Mouse (Mus musculus) intestine, embryonic 14.5 days (tissue): ENCODE measurements at regions not wholly inside any gene's neighbourhood (a gene's known extent, or its start where the extent isn't known, plus 50 kb on each side); places are given as distances from the start of the nearest gene placed in this dataset.

Experiments used
- ATAC-seq: fragments of 200-750 bp; cut with Nextera tagmentation; replicated peaks from 2 replicates; pipeline ENCODE4 v1.8.0; 2017; ENCODE audit warnings: low read depth, moderate number of reproducible peaks, moderate TSS enrichment, moderate library complexity; ENCODE audit not compliant: low FRiP score, low TSS enrichment
- DNase-seq: peaks from one replicate; pipeline ENCODE4 v3.0.0-alpha.2; 2018; ENCODE audit warnings: low spot score
- H3K27ac ChIP-seq: fragments of 300-500 bp; sonication (generic); 2 replicates; pipeline ENCODE4 v1.5.1; 2014; ENCODE audit warnings: low read depth, mild to moderate bottlenecking, control low read depth
- H3K27me3 ChIP-seq: fragments of 300-500 bp; sonication (generic); replicated peaks from 2 replicates; pipeline ENCODE4 v1.6.1; 2014; ENCODE audit warnings: low read length, control low read depth; ENCODE audit not compliant: control insufficient read depth, insufficient read depth
- H3K36me3 ChIP-seq: fragments of 300-500 bp; sonication (generic); 2 replicates; pipeline ENCODE4 v1.6.1; 2014; ENCODE audit warnings: low read length, control low read depth; ENCODE audit not compliant: control insufficient read depth, insufficient read depth
- H3K4me1 ChIP-seq: fragments of 300-500 bp; sonication (generic); replicated peaks from 2 replicates; pipeline ENCODE4 v1.6.1; 2014; ENCODE audit warnings: low read length, control low read depth, mixed read lengths; ENCODE audit not compliant: control insufficient read depth, insufficient read depth
- H3K4me2 ChIP-seq: fragments of 300-500 bp; sonication (generic); 2 replicates; pipeline ENCODE4 v1.6.1; 2014; ENCODE audit warnings: low read length
- H3K4me3 ChIP-seq: fragments of 300-500 bp; sonication (generic); 2 replicates; pipeline ENCODE4 v1.5.1; 2014; ENCODE audit warnings: low read depth, low read length, control low read depth, mixed read lengths
- H3K9ac ChIP-seq: fragments of 300-500 bp; sonication (generic); 2 replicates; pipeline ENCODE4 v1.6.1; 2014; ENCODE audit warnings: mild to moderate bottlenecking, low read length
- H3K9me3 ChIP-seq: fragments of 300-500 bp; sonication (generic); 2 replicates; pipeline ENCODE4 v1.6.1; 2016; ENCODE audit warnings: low read length, control low read depth; ENCODE audit not compliant: control insufficient read depth
- WGBS: fragments of 180-500 bp; shearing (Covaris S2); extraction: QIAGEN DNeasy Blood & Tissue Kit; methylation state at CpG from one replicate; pipeline ENCODE4 v1.1.7; 2014; 5-methylcytosine and 5-hydroxymethylcytosine counted together

- ATAC-seq (no peak), DNase-seq (no peak)
- Histone ChIP-seq H3K4me2 (no peak overlapping the region), H3K9me3 (no peaks in the 10 kb centered on the region), H3K27ac (no peak overlapping the region), H3K36me3 (no peaks in the 10 kb centered on the region), H3K4me3 (no peak overlapping the region), H3K4me1 (no peaks in the 10 kb centered on the region), H3K9ac (no peak overlapping the region), H3K27me3 (no peaks in the 10 kb centered on the region)
Observed at GRCm38 (mm10) chr9:32923925-32924324, 287.9 kb downstream of the Ets1 start.

GRCm38 (mm10) chr9:32924333-32924886 lies 288.4 kb downstream of the Ets1 start:
- no peaks in the 10 kb centered on the region for H3K27me3 ChIP-seq
- DNase-seq (no peak), ATAC-seq (no peak)
- no peak overlapping the region for H3K4me3 ChIP-seq
- no peaks in the 10 kb centered on the region for H3K9me3 ChIP-seq
- no peak overlapping the region for H3K27ac ChIP-seq
- H3K36me3 ChIP-seq = no peaks in the 10 kb centered on the region
- H3K4me2 ChIP-seq = no peak overlapping the region
- no peaks in the 10 kb centered on the region for H3K4me1 ChIP-seq
- no peak overlapping the region for H3K9ac ChIP-seq
- 92% methylated on average over 7 of the region's 7 CpGs for WGBS

- no peak overlapping the region for H3K4me2 ChIP-seq
- no peaks in the 10 kb centered on the region for H3K4me1 ChIP-seq
- 87% methylated on average over 6 of the region's 6 CpGs for WGBS
- DNase-seq (no peak), ATAC-seq (no peak)
- no peak overlapping the region for H3K4me3 ChIP-seq
- H3K27me3 ChIP-seq = no peaks in the 10 kb centered on the region
- H3K36me3 ChIP-seq = no peaks in the 10 kb centered on the region
- H3K9me3 ChIP-seq = no peaks in the 10 kb centered on the region
- H3K27ac ChIP-seq = no peak overlapping the region
- H3K9ac ChIP-seq = no peak overlapping the region
Observed at GRCm38 (mm10) chr9:32925036-32925435, 289.0 kb downstream of the Ets1 start.

- Histone ChIP-seq H3K27ac (no peak overlapping the region), H3K4me1 (peaks cover under 1% of the 10 kb centered on the region; the same call in 1 of the 2 replicates), H3K9ac (no peak overlapping the region), H3K4me2 (no peak overlapping the region), H3K36me3 (no peaks in the 10 kb centered on the region), H3K27me3 (no peaks in the 10 kb centered on the region), H3K9me3 (no peaks in the 10 kb centered on the region), H3K4me3 (no peak overlapping the region)
- ATAC-seq (no peak), DNase-seq (no peak)
- 74% methylated on average over 12 of the region's 12 CpGs for WGBS
Observed at GRCm38 (mm10) chr9:32925720-32926595, 289.9 kb downstream of the Ets1 start.

- Histone ChIP-seq H3K4me1 (peaks cover 11% of the 10 kb centered on the region; the same call in 1 of the 2 replicates), H3K27me3 (no peaks in the 10 kb centered on the region), H3K4me3 (no peak overlapping the region), H3K36me3 (no peaks in the 10 kb centered on the region), H3K9ac (no peak overlapping the region), H3K27ac (no peak overlapping the region), H3K9me3 (no peaks in the 10 kb centered on the region), H3K4me2 (no peak overlapping the region)
- ATAC-seq = no peak
- WGBS = 100% methylated on average over 1 of the region's 1 CpGs
- DNase-seq = no peak
Observed at GRCm38 (mm10) chr9:32927656-32928055, 291.6 kb downstream of the Ets1 start.

- no peak overlapping the region for H3K4me2 ChIP-seq
- H3K27me3 ChIP-seq = no peaks in the 10 kb centered on the region
- 91% methylated on average over 8 of the region's 8 CpGs for WGBS
- ATAC-seq = no peak
- no peak overlapping the region for H3K9ac ChIP-seq
- no peak overlapping the region for H3K4me3 ChIP-seq
- no peak overlapping the region for H3K27ac ChIP-seq
- H3K36me3 ChIP-seq = no peaks in the 10 kb centered on the region
- DNase-seq = no peak
- H3K4me1 ChIP-seq = peaks cover 11% of the 10 kb centered on the region; the same call in 1 of the 2 replicates
- no peaks in the 10 kb centered on the region for H3K9me3 ChIP-seq
Observed at GRCm38 (mm10) chr9:32928289-32929000, 292.4 kb downstream of the Ets1 start.

- no peak overlapping the region for H3K9ac ChIP-seq
- no peaks in the 10 kb centered on the region for H3K27me3 ChIP-seq
- ATAC-seq (no peak), DNase-seq (no peak)
- no peaks in the 10 kb centered on the region for H3K36me3 ChIP-seq
- 72% methylated on average over 1 of the region's 1 CpGs for WGBS
- no peak overlapping the region for H3K27ac ChIP-seq
- no peaks in the 10 kb centered on the region for H3K9me3 ChIP-seq
- no peak overlapping the region for H3K4me2 ChIP-seq
- peaks cover 11% of the 10 kb centered on the region; the same call in 1 of the 2 replicates for H3K4me1 ChIP-seq
- no peak overlapping the region for H3K4me3 ChIP-seq
Observed at GRCm38 (mm10) chr9:32929331-32929730, 293.3 kb downstream of the Ets1 start.

- 91% methylated on average over 3 of the region's 3 CpGs for WGBS
- H3K4me2 ChIP-seq = no peak overlapping the region
- no peak overlapping the region for H3K9ac ChIP-seq
- DNase-seq = no peak
- H3K9me3 ChIP-seq = no peaks in the 10 kb centered on the region
- H3K4me3 ChIP-seq = no peak overlapping the region
- peaks cover 11% of the 10 kb centered on the region; the same call in 1 of the 2 replicates for H3K4me1 ChIP-seq
- ATAC-seq = no peak
- no peaks in the 10 kb centered on the region for H3K27me3 ChIP-seq
- H3K27ac ChIP-seq = no peak overlapping the region
- H3K36me3 ChIP-seq = no peaks in the 10 kb centered on the region
Observed at GRCm38 (mm10) chr9:32929826-32930225, 293.8 kb downstream of the Ets1 start.
